Mouse (Mus musculus): Measurements from ENCODE around the gene Eif2b2.

DNA sequence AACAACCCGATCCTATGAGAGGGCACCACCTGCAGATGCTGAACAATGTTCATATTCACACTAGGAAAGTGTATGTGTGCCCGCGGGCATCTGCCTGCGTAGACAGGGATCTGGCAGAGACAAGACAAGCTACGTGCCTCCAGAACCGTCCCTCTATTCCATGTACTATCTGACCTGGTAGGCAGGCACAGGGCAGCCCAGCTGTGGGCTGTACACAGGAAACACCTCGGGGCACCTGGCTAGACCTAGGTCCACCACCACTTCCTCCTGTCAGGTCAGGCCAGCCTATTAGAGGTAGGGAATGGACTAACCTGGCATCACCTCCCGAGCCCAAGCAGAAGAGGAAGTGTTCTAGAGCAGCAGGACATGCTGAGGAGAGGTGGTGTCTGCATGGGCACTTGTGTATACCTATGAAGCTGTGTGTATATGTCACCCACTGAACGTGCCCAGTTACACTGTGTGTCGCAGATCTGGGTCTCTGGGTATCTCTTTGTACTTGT is 41.5 kb upstream of the Eif2b2 start, which contains the start of gene Pgf:
- no peak for TF ChIP-seq POLR2A (IDR thresholded peaks at IDR 0.05; ENCODE audit: borderline replicate concordance, extremely low read depth, insufficient read depth, insufficient read length, poor library complexity, severe bottlenecking)
- no peak for TF ChIP-seq CTCF (IDR thresholded peaks at IDR 0.05; ENCODE audit: borderline replicate concordance, extremely low read depth, insufficient read depth, insufficient read length)
